Mouse (Mus musculus) left cerebral cortex, adult 11 months (tissue): ENCODE results near the gene Pgap1.

Experiments used
- DNase-seq: peaks from one replicate; pipeline ENCODE4 v3.0.0; 2022; ENCODE audit warnings: low spot score

The Pgap1 gene

GRCm38 (mm10) chr1:54520062-54520577 lies 37.4 kb downstream of the Pgap1 start:
- no peak for DNase-seq

- DNase-seq, result no peak
Measured at GRCm38 (mm10) chr1:54513836-54514235, 43.6 kb downstream of the Pgap1 start.

- DNase-seq, result no peak
Measured at GRCm38 (mm10) chr1:54498496-54498895, 59.0 kb downstream of the Pgap1 start.

- DNase-seq, result no peak
Measured at GRCm38 (mm10) chr1:54496254-54496653, 61.2 kb downstream of the Pgap1 start.

- DNase-seq, result no peak
Measured at GRCm38 (mm10) chr1:54493496-54493895, 64.0 kb downstream of the Pgap1 start.

- DNase-seq, result no peak
Measured at GRCm38 (mm10) chr1:54492435-54492841, 65.0 kb downstream of the Pgap1 start.

GRCm38 (mm10) chr1:54484744-54485420 lies 72.6 kb downstream of the Pgap1 start:
- no peak for DNase-seq

GRCm38 (mm10) chr1:54480491-54480890 lies 77.0 kb downstream of the Pgap1 start:
- DNase-seq, result no peak

GRCm38 (mm10) chr1:54468662-54469061 lies 88.8 kb downstream of the Pgap1 start:
- DNase-seq, result peak; percentile 31

GRCm38 (mm10) chr1:54467366-54467765 lies 90.1 kb downstream of the Pgap1 start:
- peak; percentile 9 for DNase-seq

GRCm38 (mm10) chr1:54452116-54452515 lies 105.4 kb downstream of the Pgap1 start:
- DNase-seq, result no peak

GRCm38 (mm10) chr1:54448833-54449232 lies 108.7 kb downstream of the Pgap1 start:
- DNase-seq, result no peak

- DNase-seq, result no peak
Measured at GRCm38 (mm10) chr1:54443641-54444040, 113.8 kb downstream of the Pgap1 start.

- DNase-seq, result no peak
Measured at GRCm38 (mm10) chr1:54439080-54439476, 118.4 kb downstream of the Pgap1 start.

- DNase-seq, result peak; percentile 61
Measured at GRCm38 (mm10) chr1:54438340-54439079, 119.0 kb downstream of the Pgap1 start, which contains the start of gene Gtf3c3. Gene Gtf3c3, minus strand, starts transcription at chr1:54438971.
